Mouse (Mus musculus): ENCODE measurements around the gene Cds1. TPM values are rescaled to one million over a fixed set of nuclear protein-coding genes. Genes with fewer than 3 reads are reported as not detected.

Cds1 gene
- polyA plus RNA-seq, 2 experiments, result 0.23 to 0.29 TPM

GRCm38 (mm10) chr5:101822311-101822670 is 57.4 kb downstream of the Cds1 start:
- no peak overlapping the region for H3K9ac ChIP-seq (replicated peaks)
- H3K36me3 ChIP-seq (replicated peaks; ENCODE audit: control insufficient read depth, insufficient read depth, low read depth), result no peaks in the 10 kb centered on the region
- WGBS (ENCODE audit: insufficient replicate concordance), result 50% methylated on average over 6 of the region's 6 CpGs
- H3K27me3 ChIP-seq (ENCODE audit: control insufficient read depth, insufficient read depth, low read length), result no peaks in the 10 kb centered on the region; the same call in 1 of the 2 replicates
- no peak overlapping the region for H3K4me3 ChIP-seq (ENCODE audit: insufficient read depth in 1 of 2, low read depth in 2 of 2, low read length in 2 of 2)
- H3K4me1 ChIP-seq (replicated peaks; ENCODE audit: control insufficient read depth in 2 of 2, insufficient read depth in 2 of 2, low read length in 1 of 2), result peaks cover 0 to 16% of the 10 kb centered on the region in 2 experiments; a peak in 3 of 4 replicates
- ATAC-seq (ENCODE audit: insufficient read depth) (no peak), DNase-seq (ENCODE audit: low read depth in 3 of 3, low spot score in 3 of 3) (no peak)
- H3K9me3 ChIP-seq (ENCODE audit: control insufficient read depth, low read length), result no peaks in the 10 kb centered on the region
- TF ChIP-seq CTCF (IDR thresholded peaks at IDR 0.05; ENCODE audit: low read depth) (no peak), EP300 (IDR thresholded peaks at IDR 0.05; ENCODE audit: low read depth) (no peak)
- no peak overlapping the region for H3K4me2 ChIP-seq (ENCODE audit: low read depth)
- H3K27ac ChIP-seq, result no peak overlapping the region

DNA sequence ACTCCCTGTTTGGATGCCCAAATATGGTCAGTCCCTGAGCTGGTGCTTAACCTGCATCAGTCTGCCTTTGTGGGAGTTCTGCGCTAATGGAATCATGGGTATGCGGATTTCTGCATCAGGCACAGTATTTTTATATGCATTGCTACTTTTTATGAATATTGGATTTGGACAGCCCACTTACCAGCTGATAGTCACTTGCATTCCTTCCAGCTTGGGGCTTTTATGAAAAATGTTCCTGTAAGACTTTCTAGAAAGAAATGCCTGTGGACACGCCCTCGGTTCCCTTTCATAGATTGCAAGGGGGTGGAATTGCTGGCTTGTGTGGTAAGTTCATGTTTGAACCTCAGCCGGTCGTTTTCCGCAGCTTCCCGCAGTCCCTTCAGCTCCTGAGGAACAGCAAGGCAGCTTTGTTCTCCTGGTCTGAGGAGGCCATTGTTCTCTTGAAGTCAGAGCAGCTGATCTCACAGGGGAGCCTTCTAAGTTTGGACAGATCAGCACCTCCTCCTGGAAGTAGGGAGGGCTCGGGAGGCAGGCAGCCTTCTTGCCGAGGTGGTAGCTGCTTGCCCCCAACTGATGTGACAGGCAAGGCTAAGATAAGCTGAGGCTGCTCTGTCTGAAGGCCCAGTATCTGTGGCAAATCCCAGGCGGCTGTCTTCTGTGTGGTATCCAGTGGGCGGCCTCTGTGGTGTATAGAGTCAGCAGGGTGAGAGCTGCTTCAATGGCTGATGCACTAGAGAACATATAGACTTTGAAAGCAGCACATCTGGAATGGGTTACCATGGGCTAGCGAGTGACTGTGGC is 60.4 kb downstream of the Cds1 start:
- peaks cover 0 to 16% of the 10 kb centered on the region in 2 experiments; a peak in 3 of 4 replicates for H3K4me1 ChIP-seq (replicated peaks; ENCODE audit: control insufficient read depth in 2 of 2, insufficient read depth in 2 of 2, low read length in 1 of 2)
- H3K4me2 ChIP-seq (ENCODE audit: low read depth), result no peak overlapping the region
- ATAC-seq (ENCODE audit: insufficient read depth), result peak; percentile 54; the same call in 1 of the 2 replicates
- H3K27me3 ChIP-seq (ENCODE audit: control insufficient read depth, insufficient read depth, low read length), result no peaks in the 10 kb centered on the region; the same call in 1 of the 2 replicates
- H3K36me3 ChIP-seq (replicated peaks; ENCODE audit: control insufficient read depth, insufficient read depth, low read depth), result no peaks in the 10 kb centered on the region
- no peak overlapping the region for H3K4me3 ChIP-seq (ENCODE audit: insufficient read depth in 1 of 2, low read depth in 2 of 2, low read length in 2 of 2)
- no peak overlapping the region for H3K9ac ChIP-seq (replicated peaks)
- no peak for DNase-seq (ENCODE audit: low read depth in 3 of 3, low spot score in 3 of 3)
- 31% methylated on average over 13 of the region's 13 CpGs for WGBS (ENCODE audit: insufficient replicate concordance)
- TF ChIP-seq CTCF (IDR thresholded peaks at IDR 0.05; ENCODE audit: low read depth) (no peak), EP300 (IDR thresholded peaks at IDR 0.05; ENCODE audit: low read depth) (no peak)
- H3K27ac ChIP-seq, result no peak overlapping the region
- no peaks in the 10 kb centered on the region for H3K9me3 ChIP-seq (ENCODE audit: control insufficient read depth, low read length)

- no peaks in the 10 kb centered on the region for H3K9me3 ChIP-seq (ENCODE audit: control insufficient read depth, low read length)
- no peak overlapping the region for H3K4me3 ChIP-seq (ENCODE audit: insufficient read depth in 1 of 2, low read depth in 2 of 2, low read length in 2 of 2)
- no peak overlapping the region for H3K27ac ChIP-seq
- 7% methylated on average over 15 of the region's 15 CpGs for WGBS (ENCODE audit: insufficient replicate concordance)
- H3K27me3 ChIP-seq (ENCODE audit: control insufficient read depth, insufficient read depth, low read length), result no peaks in the 10 kb centered on the region; the same call in 1 of the 2 replicates
- TF ChIP-seq CTCF (IDR thresholded peaks at IDR 0.05; ENCODE audit: low read depth), result no peak
- TF ChIP-seq EP300 (IDR thresholded peaks at IDR 0.05; ENCODE audit: low read depth), result no peak
- H3K9ac ChIP-seq (replicated peaks), result no peak overlapping the region
- ATAC-seq (ENCODE audit: insufficient read depth) (peak; percentile 72), DNase-seq (ENCODE audit: low read depth in 3 of 3, low spot score in 3 of 3) (peak; percentile 46 to 50 (median 47))
- no peaks in the 10 kb centered on the region for H3K36me3 ChIP-seq (replicated peaks; ENCODE audit: control insufficient read depth, insufficient read depth, low read depth)
- peak overlapping the region; percentile 55 for H3K4me2 ChIP-seq (ENCODE audit: low read depth)
- H3K4me1 ChIP-seq (replicated peaks; ENCODE audit: control insufficient read depth in 2 of 2, insufficient read depth in 2 of 2, low read length in 1 of 2), result peaks cover 0 to 16% of the 10 kb centered on the region in 2 experiments; a peak in 3 of 4 replicates
These were observed 61.6 kb downstream of the Cds1 start for GRCm38 (mm10) chr5:101826531-101826970.

- no peaks in the 10 kb centered on the region for H3K36me3 ChIP-seq (replicated peaks; ENCODE audit: control insufficient read depth, insufficient read depth, low read depth)
- H3K9me3 ChIP-seq (ENCODE audit: control insufficient read depth, low read length), result no peaks in the 10 kb centered on the region
- ATAC-seq (ENCODE audit: insufficient read depth) (no peak), DNase-seq (ENCODE audit: low read depth in 3 of 3, low spot score in 3 of 3) (no peak)
- no peak for TF ChIP-seq CTCF (IDR thresholded peaks at IDR 0.05; ENCODE audit: low read depth)
- no peak for TF ChIP-seq EP300 (IDR thresholded peaks at IDR 0.05; ENCODE audit: low read depth)
- no peak overlapping the region for H3K27ac ChIP-seq
- WGBS (ENCODE audit: insufficient replicate concordance), result 32% methylated on average over 12 of the region's 12 CpGs
- H3K4me2 ChIP-seq (ENCODE audit: low read depth), result no peak overlapping the region
- no peaks in the 10 kb centered on the region; the same call in 1 of the 2 replicates for H3K27me3 ChIP-seq (ENCODE audit: control insufficient read depth, insufficient read depth, low read length)
- H3K9ac ChIP-seq (replicated peaks), result no peak overlapping the region
- no peak overlapping the region for H3K4me3 ChIP-seq (ENCODE audit: insufficient read depth in 1 of 2, low read depth in 2 of 2, low read length in 2 of 2)
- peaks cover 0 to 16% of the 10 kb centered on the region in 2 experiments; a peak in 3 of 4 replicates for H3K4me1 ChIP-seq (replicated peaks; ENCODE audit: control insufficient read depth in 2 of 2, insufficient read depth in 2 of 2, low read length in 1 of 2)
These were observed 62.5 kb downstream of the Cds1 start for GRCm38 (mm10) chr5:101827477-101827876.

- ATAC-seq (ENCODE audit: insufficient read depth), result no peak
- Histone ChIP-seq H3K4me2 (ENCODE audit: low read depth) (no peak overlapping the region), H3K36me3 (replicated peaks; ENCODE audit: control insufficient read depth, insufficient read depth, low read depth) (no peaks in the 10 kb centered on the region), H3K27ac (no peak overlapping the region), H3K9ac (replicated peaks) (no peak overlapping the region), H3K27me3 (ENCODE audit: control insufficient read depth, insufficient read depth, low read length) (no peaks in the 10 kb centered on the region; the same call in 1 of the 2 replicates), H3K4me1 (replicated peaks; ENCODE audit: control insufficient read depth in 2 of 2, insufficient read depth in 2 of 2, low read length in 1 of 2) (peaks cover 0 to 16% of the 10 kb centered on the region in 2 experiments; a peak in 3 of 4 replicates), H3K4me3 (ENCODE audit: insufficient read depth in 1 of 2, low read depth in 2 of 2, low read length in 2 of 2) (no peak overlapping the region), H3K9me3 (ENCODE audit: control insufficient read depth, low read length) (no peaks in the 10 kb centered on the region)
- 81% methylated on average over 3 of the region's 3 CpGs for WGBS (ENCODE audit: insufficient replicate concordance)
- DNase-seq (ENCODE audit: low read depth in 3 of 3, low spot score in 3 of 3), result no peak
- no peak for TF ChIP-seq EP300 (IDR thresholded peaks at IDR 0.05; ENCODE audit: low read depth)
- no peak for TF ChIP-seq CTCF (IDR thresholded peaks at IDR 0.05; ENCODE audit: low read depth)
These were observed 64.0 kb downstream of the Cds1 start for GRCm38 (mm10) chr5:101828932-101829331.

Data from liver, embryonic 14.5 days (tissue).